Mouse (Mus musculus): ENCODE measurements around the gene Cd44. TPM values are rescaled to one million over a fixed set of nuclear protein-coding genes. Genes with fewer than 3 reads are reported as not detected.

The Cd44 gene
- polyA plus RNA-seq, 1 experiment = 19.3 TPM

DNA sequence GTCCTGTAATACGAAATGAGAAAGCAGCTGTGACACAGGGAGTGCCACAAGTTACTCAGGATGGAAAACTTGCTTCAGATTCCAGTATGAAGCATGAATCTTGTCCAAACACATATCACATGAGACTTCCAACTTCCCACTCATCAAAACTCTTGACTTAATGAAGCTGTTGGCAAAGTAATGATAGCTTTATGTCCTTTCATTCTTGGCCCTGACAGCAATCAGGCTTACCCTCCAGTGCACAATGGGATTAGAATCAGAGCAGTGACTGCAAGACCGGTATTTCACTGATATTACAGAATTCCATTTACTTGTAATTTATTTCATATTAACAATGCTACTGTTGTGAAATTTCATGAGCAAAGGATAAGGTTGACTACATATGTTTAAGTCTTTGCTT, 137.5 kb downstream of the Cd44 start:
- TF ChIP-seq CTCF (IDR thresholded peaks at IDR 0.05; ENCODE audit: borderline replicate concordance, control insufficient read depth, extremely low read depth, insufficient read depth, low read length, poor library complexity) (no peak), POLR2A (IDR thresholded peaks at IDR 0.05; ENCODE audit: control insufficient read depth, extremely low read depth, insufficient read depth, low read length, poor library complexity) (no peak)
- no peak for DNase-seq
- 0 out of 2 replicates have a peak, but pooled peaks cover 2% of the 10 kb centered on the region for H3K4me1 ChIP-seq (replicated peaks; ENCODE audit: control insufficient read depth, insufficient read depth, low read length)
- H3K36me3 ChIP-seq (ENCODE audit: control insufficient read depth, insufficient read depth, low read length) = no peaks in the 10 kb centered on the region
- H3K27ac ChIP-seq (ENCODE audit: control insufficient read depth, insufficient read depth, low read length) = no peak overlapping the region
- H3K4me3 ChIP-seq (ENCODE audit: control insufficient read depth, insufficient read depth, low read length) = no peak overlapping the region
- WGBS = 94% methylated on average over 2 of the region's 2 CpGs
- no peaks in the 10 kb centered on the region for H3K27me3 ChIP-seq (ENCODE audit: control insufficient read depth, insufficient read depth, low read length)

- no peak overlapping the region for H3K4me3 ChIP-seq (ENCODE audit: control insufficient read depth, insufficient read depth, low read length)
- 97% methylated on average over 3 of the region's 3 CpGs for WGBS
- 0 out of 2 replicates have a peak, but pooled peaks cover 2% of the 10 kb centered on the region for H3K4me1 ChIP-seq (replicated peaks; ENCODE audit: control insufficient read depth, insufficient read depth, low read length)
- no peak overlapping the region for H3K27ac ChIP-seq (ENCODE audit: control insufficient read depth, insufficient read depth, low read length)
- H3K36me3 ChIP-seq (ENCODE audit: control insufficient read depth, insufficient read depth, low read length) = no peaks in the 10 kb centered on the region
- TF ChIP-seq POLR2A (IDR thresholded peaks at IDR 0.05; ENCODE audit: control insufficient read depth, extremely low read depth, insufficient read depth, low read length, poor library complexity) = no peak
- TF ChIP-seq CTCF (IDR thresholded peaks at IDR 0.05; ENCODE audit: borderline replicate concordance, control insufficient read depth, extremely low read depth, insufficient read depth, low read length, poor library complexity) = no peak
- no peak for DNase-seq
- no peaks in the 10 kb centered on the region for H3K27me3 ChIP-seq (ENCODE audit: control insufficient read depth, insufficient read depth, low read length)
These were observed 138.3 kb downstream of the Cd44 start for GRCm38 (mm10) chr2:102763176-102763575.

Other genes with a start within 250 kb of the Cd44 start
- 0.87 and 1.5 TPM in 2 replicates for gene Slc1a2, start 243.0 kb downstream of the Cd44 start, polyA plus RNA-seq (2012; rRNA removed)
- gene Pdhx, start 171.8 kb upstream of the Cd44 start, polyA plus RNA-seq (2012; rRNA removed) = 17.0 and 21.2 TPM in 2 replicates
- 11.7 and 11.8 TPM in 2 replicates for gene Apip, start 172.0 kb upstream of the Cd44 start, polyA plus RNA-seq (2012; rRNA removed)

All from thymus, adult 2 months (tissue).